Mouse (Mus musculus) CH12.LX (cell line): ENCODE measurements around the gene A030005K14Rik. TPM values are rescaled to one million over a fixed set of nuclear protein-coding genes. Genes with fewer than 3 reads are reported as not detected.

Source experiments
- DNase-seq: peaks from one replicate; pipeline ENCODE4 v3.0.0-alpha.2; 2013; ENCODE audit errors: extremely low read depth
- H3K27ac ChIP-seq: 2 replicates; pipeline ENCODE4 v1.5.1; 2012; ENCODE audit warnings: low read depth, mild to moderate bottlenecking, control low read depth, moderate library complexity; ENCODE audit not compliant: insufficient read depth
- H3K27me3 ChIP-seq: replicated peaks from 2 replicates; pipeline ENCODE3; 2012; ENCODE audit warnings: inconsistent platforms
- H3K36me3 ChIP-seq, 2 experiments: replicated peaks in 1 of 2; 2 replicates each; pipeline versions ENCODE3 to v1.6.1; 2012; ENCODE audit warnings: inconsistent platforms in 1 of 2, low read length in 1 of 2, mild to moderate bottlenecking in 1 of 2, mixed read lengths in 1 of 2, moderate library complexity in 1 of 2; ENCODE audit not compliant: control insufficient read depth in 1 of 2, insufficient read depth in 1 of 2
- H3K4me1 ChIP-seq, 2 experiments: 2 replicates each; pipeline ENCODE4 v1.6.1; 2012; ENCODE audit warnings: inconsistent platforms in 1 of 2, moderate library complexity in 1 of 2; ENCODE audit not compliant: insufficient read depth in 2 of 2, control insufficient read depth in 1 of 2
- H3K4me2 ChIP-seq: 2 replicates; pipeline ENCODE4 v1.6.1; 2012; ENCODE audit warnings: low read depth, mild to moderate bottlenecking, control low read depth; ENCODE audit not compliant: poor library complexity, insufficient read depth, severe bottlenecking
- H3K4me3 ChIP-seq, 3 experiments: fragments of 150-350 bp in 1 of 3; sonication (generic) in 1 of 3; replicated peaks in 1 of 3; 2 replicates each; pipeline versions ENCODE3 to v1.5.1; 2011 to 2012; ENCODE audit warnings: low read depth in 2 of 3, low read length in 2 of 3, mild to moderate bottlenecking in 2 of 3, moderate library complexity in 2 of 3, control low read depth in 1 of 3, improper control_type of control experiment in 1 of 3, inconsistent platforms in 1 of 3, mixed read lengths in 1 of 3; ENCODE audit not compliant: poor library complexity in 1 of 3
- H3K79me2 ChIP-seq: replicated peaks from 2 replicates; pipeline ENCODE4 v1.6.1; 2012; ENCODE audit warnings: mild to moderate bottlenecking, moderate library complexity; ENCODE audit not compliant: control insufficient read depth, poor library complexity, insufficient read depth, severe bottlenecking; ENCODE audit errors: extremely low read depth
- H3K9ac ChIP-seq: 2 replicates; pipeline ENCODE4 v1.6.1; 2012; ENCODE audit warnings: low read depth, mild to moderate bottlenecking, control low read depth, moderate library complexity; ENCODE audit not compliant: insufficient read depth
- H3K9me3 ChIP-seq: replicated peaks from 2 replicates; pipeline ENCODE3; 2012; ENCODE audit warnings: low read length, inconsistent platforms, mixed read lengths
- BHLHE40 ChIP-seq: IDR thresholded peaks from 2 replicates; pipeline ENCODE4 v1.6.1; 2011; ENCODE audit warnings: mild to moderate bottlenecking, low read depth, low read length, improper control_type of control experiment
- CHD1 ChIP-seq: IDR thresholded peaks from 2 replicates; pipeline ENCODE4 v1.6.1; 2012; ENCODE audit warnings: low read depth, low read length, improper control_type of control experiment, inconsistent platforms
- CTCF ChIP-seq, 2 experiments: IDR thresholded peaks in 1 of 2; conservative IDR thresholded peaks in 1 of 2; 2 replicates each; pipeline ENCODE4 v1.5.1; 2011 to 2012; ENCODE audit warnings: low read depth in 2 of 2, low read length in 2 of 2, improper control_type of control experiment in 1 of 2, inconsistent platforms in 1 of 2, mild to moderate bottlenecking in 1 of 2, moderate library complexity in 1 of 2
- E2F4 ChIP-seq: IDR thresholded peaks from 2 replicates; pipeline ENCODE4 v1.6.1; 2011; ENCODE audit warnings: low read depth, low read length, improper control_type of control experiment; ENCODE audit not compliant: insufficient replicate concordance
- EP300 ChIP-seq: IDR thresholded peaks from 2 replicates; pipeline ENCODE4 v1.6.1; 2011; ENCODE audit warnings: low read length, improper control_type of control experiment
- ETS1 ChIP-seq: conservative IDR thresholded peaks from 2 replicates; pipeline ENCODE4 v1.6.1; 2012; ENCODE audit warnings: low read depth, mild to moderate bottlenecking, inconsistent platforms, low read length, improper control_type of control experiment, moderate library complexity
- IRF4 ChIP-seq: IDR thresholded peaks from 2 replicates; pipeline ENCODE4 v1.6.1; 2014; ENCODE audit warnings: low read depth, mild to moderate bottlenecking, inconsistent platforms, low read length, improper control_type of control experiment
- JUN ChIP-seq: IDR thresholded peaks from 2 replicates; pipeline ENCODE4 v1.6.1; 2011; ENCODE audit warnings: low read depth, mild to moderate bottlenecking, low read length, improper control_type of control experiment, moderate library complexity; ENCODE audit not compliant: insufficient read depth
- JUND ChIP-seq: conservative IDR thresholded peaks from 2 replicates; pipeline ENCODE4 v1.6.1; 2011; ENCODE audit warnings: low read depth, low read length, improper control_type of control experiment
- KAT2A ChIP-seq: IDR thresholded peaks from 2 replicates; pipeline ENCODE4 v1.6.1; 2012; ENCODE audit warnings: low read length, improper control_type of control experiment, inconsistent platforms; ENCODE audit not compliant: insufficient replicate concordance
- MAX ChIP-seq: IDR thresholded peaks from 2 replicates; pipeline ENCODE4 v1.6.1; 2011; ENCODE audit warnings: low read length, improper control_type of control experiment
- MAZ ChIP-seq: IDR thresholded peaks from 2 replicates; pipeline ENCODE4 v1.6.1; 2012; ENCODE audit warnings: low read depth, mild to moderate bottlenecking, inconsistent platforms, low read length, improper control_type of control experiment, moderate library complexity
- MYC ChIP-seq: IDR thresholded peaks from 2 replicates; pipeline ENCODE4 v1.6.1; 2011; ENCODE audit warnings: low read depth, mild to moderate bottlenecking, improper control_type of control experiment, low read length
- POLR2AphosphoS2 ChIP-seq: IDR thresholded peaks from 2 replicates; pipeline ENCODE4 v1.6.1; 2011; ENCODE audit warnings: low read depth, low read length, improper control_type of control experiment
- RCOR1 ChIP-seq: conservative IDR thresholded peaks from 2 replicates; pipeline ENCODE4 v1.6.1; 2012; ENCODE audit warnings: low read depth, mild to moderate bottlenecking, inconsistent platforms, low read length, improper control_type of control experiment
- SMC3 ChIP-seq: IDR thresholded peaks from 2 replicates; pipeline ENCODE4 v1.6.1; 2011; ENCODE audit warnings: low read depth, low read length, improper control_type of control experiment
- TBP ChIP-seq: conservative IDR thresholded peaks from 2 replicates; pipeline ENCODE4 v1.6.1; 2011; ENCODE audit warnings: low read depth, low read length, improper control_type of control experiment
- TCF12 ChIP-seq: IDR thresholded peaks from 2 replicates; pipeline ENCODE4 v1.6.1; 2014; ENCODE audit warnings: low read depth, mild to moderate bottlenecking, inconsistent platforms, low read length, improper control_type of control experiment
- USF1 ChIP-seq: IDR thresholded peaks from 2 replicates; pipeline ENCODE4 v1.6.1; 2014; ENCODE audit warnings: low read depth, mild to moderate bottlenecking, inconsistent platforms, low read length, improper control_type of control experiment
- USF2 ChIP-seq: conservative IDR thresholded peaks from 2 replicates; pipeline ENCODE4 v1.6.1; 2011; ENCODE audit warnings: low read depth, low read length, improper control_type of control experiment
- ZC3H11A ChIP-seq: IDR thresholded peaks from 2 replicates; pipeline ENCODE4 v1.6.1; 2012; ENCODE audit warnings: low read depth, mild to moderate bottlenecking, inconsistent platforms, low read length, improper control_type of control experiment
- ZMIZ1 ChIP-seq: IDR thresholded peaks from 2 replicates; pipeline ENCODE4 v1.6.1; 2012; ENCODE audit warnings: low read depth, mild to moderate bottlenecking, inconsistent platforms, low read length, improper control_type of control experiment
- ZNF384 ChIP-seq: IDR thresholded peaks from 2 replicates; pipeline ENCODE4 v1.6.1; 2012; ENCODE audit warnings: low read depth, low read length, improper control_type of control experiment, inconsistent platforms
- dilution Hi-C: fragments of 300-500 bp; cut with MboI; formaldehyde crosslinking; loops from 2 replicates; pipeline ENCODE4 v1.14.3; 2020; ENCODE audit warnings: low sequenced_read_pairs; ENCODE audit not compliant: extremely low pct_unique_long_range_greater_than_20kb, extremely low pct_ligation_motif_present
- in situ Hi-C: fragments of 300-500 bp; cut with MboI; formaldehyde crosslinking; loops from 3 replicates; pipeline ENCODE4 v1.14.3; 2019; ENCODE audit warnings: low sequenced_read_pairs, low pct_ligation_motif_present, low pct_unique_long_range_greater_than_20kb, mixed read lengths
- polyA plus RNA-seq: library from polyadenylated mRNA; unstranded; fragments of >175 nt; gene quantifications from 2 replicates; pipeline ENCODE4 v1.2.1, GENCODE M21; 2012; ENCODE audit warnings: low read depth; ENCODE audit not compliant: insufficient read length
- total RNA-seq, 2 experiments: library from RNA; depleted of rRNA; stranded (reverse); fragments of 300-350 nt in 1 of 2; fragments of >200 nt in 1 of 2; gene quantifications; 2 replicates each; pipeline ENCODE4 v1.2.3; 2012 to 2014

The A030005K14Rik gene
- total RNA-seq (2012; rRNA removed) = not detected in 2 replicates
- total RNA-seq (2014; rRNA removed) = not detected in 2 replicates
- not detected in 2 replicates for polyA plus RNA-seq

DNA sequence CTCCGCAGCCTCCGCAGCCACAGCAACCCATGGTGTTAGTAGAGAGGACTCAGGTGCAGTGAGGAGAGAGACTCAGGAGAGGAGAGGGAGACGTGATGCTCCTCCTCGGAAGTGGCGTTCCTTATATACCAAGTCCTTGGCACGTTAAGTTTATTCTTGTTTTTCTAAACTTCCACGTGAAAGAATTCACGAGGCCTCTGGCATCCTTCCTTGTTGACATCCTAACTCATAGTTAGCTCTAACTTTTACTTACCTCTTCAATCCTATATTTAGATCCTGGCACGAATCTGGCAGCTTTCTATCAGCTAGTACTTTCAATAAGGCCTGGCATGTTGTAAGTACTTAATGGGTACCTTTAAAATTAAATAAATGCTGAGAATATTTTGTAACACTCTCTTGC is at the start of gene A030005K14Rik:
TSS of gene A030005K14Rik (minus strand) at position 101 of the 400 bp plus-strand sequence.
- H3K4me3 ChIP-seq = no peak within 1 kb of the TSS
- no peaks in the 10 kb centered on the region for H3K9me3 ChIP-seq
- H3K27ac ChIP-seq = no peak within 1 kb of the TSS
- TF ChIP-seq ETS1 (no peak), SMC3 (no peak), MAX (no peak), CHD1 (no peak), E2F4 (no peak), CTCF (conservative IDR thresholded peaks at IDR 0.05 in 1 of 2, IDR thresholded peaks at IDR 0.05 in 1 of 2; ENCODE audit: low read depth in 2 of 2, low read length in 2 of 2) (no peak), KAT2A (no peak)
- TF ChIP-seq, all 38 proteins: peak for 0
- no peaks in the 10 kb centered on the region for H3K36me3 ChIP-seq
- no peaks in the 10 kb centered on the region for H3K79me2 ChIP-seq
- H3K4me1 ChIP-seq = no peaks in the 10 kb centered on the region
- H3K4me2 ChIP-seq = no peak within 1 kb of the TSS
- in situ Hi-C loops = no loop called here
- no peak within 1 kb of the TSS for H3K9ac ChIP-seq
- DNase-seq = no peak
- H3K27me3 ChIP-seq = no peaks in the 10 kb centered on the region
- dilution Hi-C loops = no loop called here

DNA sequence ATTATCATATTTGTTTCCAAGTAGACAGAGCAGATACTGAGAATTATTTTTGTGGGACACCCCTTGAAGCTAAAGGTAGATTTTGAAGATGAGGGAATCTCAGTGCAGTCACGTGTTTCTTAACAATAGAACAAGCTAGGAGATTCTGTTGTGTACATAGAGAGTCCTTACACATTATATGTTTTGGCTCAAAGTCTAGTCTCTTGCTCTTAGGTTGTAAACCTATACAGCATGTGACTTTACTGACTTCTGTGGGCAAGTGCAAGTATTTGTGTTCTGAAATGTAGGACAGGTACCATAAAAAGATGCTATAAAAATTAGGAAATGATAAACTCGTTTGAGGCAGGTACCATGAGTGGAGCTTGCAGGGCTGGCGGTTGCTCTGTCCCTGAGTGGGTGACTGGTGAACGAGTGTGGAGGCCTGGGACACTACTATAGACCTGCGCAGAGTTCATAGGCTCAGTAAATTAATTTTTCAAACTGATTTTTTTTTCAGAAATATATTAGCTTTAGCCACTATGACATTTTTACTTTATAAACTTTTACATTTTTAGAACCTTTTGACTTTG is 48.3 kb upstream of the A030005K14Rik start:
- in situ Hi-C loops = no loop called here
- TF ChIP-seq USF1 (no peak), BHLHE40 (no peak), ZC3H11A (no peak), POLR2AphosphoS2 (no peak), EP300 (no peak), RCOR1 (no peak), ZMIZ1 (no peak), JUN (no peak), ZNF384 (no peak), KAT2A (no peak), IRF4 (no peak), MAZ (no peak), JUND (no peak), MYC (no peak), TBP (no peak), USF2 (no peak), TCF12 (no peak), CHD1 (no peak)

More for the DNA sequence above, 48.3 kb upstream of the A030005K14Rik start:
- no peaks in the 10 kb centered on the region for H3K36me3 ChIP-seq
- H3K79me2 ChIP-seq = no peaks in the 10 kb centered on the region
- DNase-seq = no peak
- no peaks in the 10 kb centered on the region for H3K27me3 ChIP-seq
- no peaks in the 10 kb centered on the region for H3K9me3 ChIP-seq
- no peak overlapping the region for H3K4me2 ChIP-seq
- dilution Hi-C loops = no loop called here
- H3K4me3 ChIP-seq = no peak overlapping the region
- no peak overlapping the region for H3K27ac ChIP-seq
- H3K4me1 ChIP-seq = peaks cover 11 to 17% of the 10 kb centered on the region in 2 experiments
- H3K9ac ChIP-seq = no peak overlapping the region
